Comparison of ENCODE assay signal across 8 mouse cellular contexts in the genomic region with DNA sequence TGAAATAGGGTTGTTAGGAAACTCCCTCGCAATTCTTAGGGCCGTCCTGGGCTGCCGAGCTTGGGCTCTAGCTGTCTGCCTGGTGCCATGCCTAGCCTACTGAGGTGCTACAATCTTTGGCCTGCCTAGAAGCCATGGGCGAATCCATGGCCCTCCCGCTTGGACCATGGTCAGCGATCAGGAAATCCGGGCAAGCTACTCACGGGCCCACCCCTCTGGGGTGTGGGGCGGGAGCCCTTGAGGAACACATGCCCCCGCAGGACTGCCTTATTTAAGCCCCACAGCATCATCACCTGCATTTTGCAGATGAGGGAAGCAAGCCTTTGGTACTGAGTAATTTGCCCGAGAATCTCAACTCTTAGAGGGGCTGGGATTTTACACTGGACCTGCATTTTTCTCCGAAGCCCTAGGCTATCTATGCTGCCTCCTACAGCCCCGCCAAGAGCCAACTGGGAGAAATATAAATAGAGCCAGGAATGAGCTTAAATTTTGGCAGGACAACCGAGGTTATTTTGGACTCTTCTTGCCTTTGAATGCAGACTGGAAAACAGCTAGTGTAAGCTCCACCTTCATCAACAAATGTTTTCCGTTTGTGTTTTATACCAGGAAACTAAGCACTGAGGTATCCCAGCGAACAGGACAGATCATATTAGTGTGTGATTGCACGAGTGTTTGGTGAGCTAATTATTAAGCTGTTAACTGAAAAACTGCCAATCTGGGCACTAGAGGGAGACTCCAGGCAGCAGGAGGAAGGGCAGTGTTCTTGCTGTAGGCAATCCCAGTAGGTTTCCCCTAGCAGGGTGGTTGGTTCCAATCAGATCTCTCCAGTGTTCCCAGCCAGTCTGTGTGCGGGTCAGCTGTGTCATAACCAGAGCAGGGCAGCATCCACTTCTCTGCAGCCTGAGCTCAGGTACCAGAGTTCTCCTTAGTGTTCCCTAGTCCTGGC.
DNase-seq lines count a peak whose midpoint lies in the region; ATAC-seq lines count a peak whose summit lies in the region.

No protein-coding gene starts in this region.

- peak overlapping the region; percentile 64 for H3K4me3 ChIP-seq in embryonic facial prominence, embryonic 12.5 days
- peak overlapping the region; percentile 69 for H3K4me3 ChIP-seq in limb, embryonic 13.5 days
- peak overlapping the region; percentile 65 for H3K4me3 ChIP-seq in midbrain, embryonic 14.5 days (replicated peaks; ENCODE audit: low read depth, low read length)
- H3K4me3 ChIP-seq in stomach, embryonic 16.5 days (replicated peaks; ENCODE audit: low read length) = peak overlapping the region; percentile 67

- peak; percentile 48 for ATAC-seq in embryonic facial prominence, embryonic 12.5 days (ENCODE audit: insufficient number of reproducible peaks, insufficient read depth, low FRiP score, low TSS enrichment)
- peak; percentile 60 for ATAC-seq in limb, embryonic 13.5 days (ENCODE audit: low FRiP score, low read depth)
- ATAC-seq in midbrain, embryonic 14.5 days (ENCODE audit: low FRiP score, low TSS enrichment) = peak; percentile 66
- peak; percentile 85 for ATAC-seq in stomach, embryonic 16.5 days (ENCODE audit: insufficient read depth, low FRiP score)

- peak overlapping the region; percentile 94 for H3K27ac ChIP-seq in embryonic facial prominence, embryonic 12.5 days
- peak overlapping the region; percentile 95 for H3K27ac ChIP-seq in limb, embryonic 13.5 days
- peak overlapping the region; percentile 94 for H3K27ac ChIP-seq in midbrain, embryonic 14.5 days (replicated peaks; ENCODE audit: low read depth, low read length)
- peak overlapping the region; percentile 98 for H3K27ac ChIP-seq in stomach, embryonic 16.5 days (ENCODE audit: low read length)

- no peaks in the 10 kb centered on the region for H3K9me3 ChIP-seq in embryonic facial prominence, embryonic 12.5 days
- no peaks in the 10 kb centered on the region for H3K9me3 ChIP-seq in limb, embryonic 13.5 days
- H3K9me3 ChIP-seq in midbrain, embryonic 14.5 days (ENCODE audit: control insufficient read depth, low read length) = no peaks in the 10 kb centered on the region
- no peaks in the 10 kb centered on the region for H3K9me3 ChIP-seq in stomach, embryonic 16.5 days (replicated peaks; ENCODE audit: control insufficient read depth, low read length)

- H3K36me3 ChIP-seq in embryonic facial prominence, embryonic 12.5 days = no peaks in the 10 kb centered on the region
- no peaks in the 10 kb centered on the region for H3K36me3 ChIP-seq in limb, embryonic 13.5 days
- no peaks in the 10 kb centered on the region for H3K36me3 ChIP-seq in midbrain, embryonic 14.5 days (ENCODE audit: control insufficient read depth, insufficient read depth, low read length)
- no peaks in the 10 kb centered on the region for H3K36me3 ChIP-seq in stomach, embryonic 16.5 days (ENCODE audit: control insufficient read depth, insufficient read depth, low read length)

- no peaks in the 10 kb centered on the region for H3K27me3 ChIP-seq in embryonic facial prominence, embryonic 12.5 days
- no peaks in the 10 kb centered on the region for H3K27me3 ChIP-seq in limb, embryonic 13.5 days
- no peaks in the 10 kb centered on the region for H3K27me3 ChIP-seq in midbrain, embryonic 14.5 days (ENCODE audit: control insufficient read depth, insufficient read depth, low read length)
- no peaks in the 10 kb centered on the region for H3K27me3 ChIP-seq in stomach, embryonic 16.5 days (ENCODE audit: control insufficient read depth, insufficient read depth, low read length)

- H3K4me2 ChIP-seq in embryonic facial prominence, embryonic 12.5 days (replicated peaks) = peak overlapping the region; percentile 85
- peak overlapping the region; percentile 84 for H3K4me2 ChIP-seq in limb, embryonic 13.5 days (replicated peaks)
- H3K4me2 ChIP-seq in midbrain, embryonic 14.5 days (ENCODE audit: low read length) = peak overlapping the region; percentile 94
- peak overlapping the region; percentile 97 for H3K4me2 ChIP-seq in stomach, embryonic 16.5 days (ENCODE audit: low read depth, low read length)

- peaks cover 15% of the 10 kb centered on the region; the same call in 1 of the 2 replicates for H3K4me1 ChIP-seq in embryonic facial prominence, embryonic 12.5 days
- H3K4me1 ChIP-seq in limb, embryonic 13.5 days = peaks cover 15% of the 10 kb centered on the region
- peaks cover 9% of the 10 kb centered on the region; the same call in 1 of the 2 replicates for H3K4me1 ChIP-seq in midbrain, embryonic 14.5 days (ENCODE audit: control insufficient read depth, insufficient read depth, low read length)
- 0 out of 2 replicates have a peak, but pooled peaks cover 7% of the 10 kb centered on the region for H3K4me1 ChIP-seq in stomach, embryonic 16.5 days (ENCODE audit: control insufficient read depth, insufficient read depth, low read length)

- peak overlapping the region; percentile 81 for H3K9ac ChIP-seq in embryonic facial prominence, embryonic 12.5 days
- H3K9ac ChIP-seq in limb, embryonic 13.5 days = peak overlapping the region; percentile 95
- peak overlapping the region; percentile 95 for H3K9ac ChIP-seq in midbrain, embryonic 14.5 days (replicated peaks; ENCODE audit: low read length)
- peak overlapping the region; percentile 95 for H3K9ac ChIP-seq in stomach, embryonic 16.5 days (ENCODE audit: low read length)

- peak; percentile 12 to 32 for DNase-seq in spleen, postnatal 36 days (ENCODE audit: low spot score in 2 of 2)
- no peak for DNase-seq in spleen, postnatal 4 days (ENCODE audit: low spot score in 2 of 2)
- peak; percentile 84 for DNase-seq in heart, adult 8-10 months (ENCODE audit: low spot score)
- DNase-seq in kidney, adult 9 months = peak; percentile 92
- peak; percentile 84 for DNase-seq in midbrain, embryonic 14.5 days

- 3% methylated on average over 18 of the region's 18 CpGs for WGBS in embryonic facial prominence, embryonic 12.5 days
- WGBS in limb, embryonic 13.5 days = 2% methylated on average over 18 of the region's 18 CpGs
- WGBS in midbrain, embryonic 14.5 days = 3% methylated on average over 18 of the region's 18 CpGs
- 2% methylated on average over 18 of the region's 18 CpGs for WGBS in stomach, embryonic 16.5 days

Comparison
In these comparisons a context has a peak if more than half of its experiments do, and no peak if none do; other contexts are left out.
1. DNase-seq: peak in spleen, postnatal 36 days (2 of 2), heart, adult 8-10 months (single experiment), kidney, adult 9 months (single experiment) and midbrain, embryonic 14.5 days (single experiment); none in spleen, postnatal 4 days (0 of 2).
2. Peak in every context shown above with its lines, with median percentiles within 50 percentile points of each other: ATAC-seq, H3K27ac ChIP-seq, H3K4me2 ChIP-seq, H3K4me3 ChIP-seq and H3K9ac ChIP-seq.